Mouse (Mus musculus) layer of hippocampus, adult 9-10 months (tissue): ENCODE data around the gene Atp6v0a1.

ENCODE experiments used
- DNase-seq: peaks from one replicate; pipeline ENCODE4 v3.0.0; 2022; ENCODE audit warnings: low spot score

The Atp6v0a1 gene

GRCm38 (mm10) chr11:101030136-101030807 lies 21.0 kb downstream of the Atp6v0a1 start:
- DNase-seq = no peak

DNA sequence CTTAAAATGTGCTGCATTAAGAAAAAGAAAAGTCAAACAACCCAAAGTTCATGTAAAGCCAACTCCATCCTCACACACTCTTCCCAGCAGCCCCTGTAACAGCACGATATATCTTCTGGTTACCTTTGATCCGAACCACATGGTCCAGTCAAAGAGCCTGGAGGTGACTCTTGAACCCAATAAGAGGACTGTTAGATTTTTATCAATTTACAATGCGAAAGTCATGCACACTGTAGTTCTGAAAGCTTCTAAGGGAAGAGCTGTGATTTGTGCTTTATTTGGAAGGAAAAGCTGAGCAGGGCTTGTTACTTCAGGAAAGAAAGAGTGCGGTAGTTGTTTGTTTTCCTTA lies 21.5 kb downstream of the Atp6v0a1 start:
- no peak for DNase-seq

DNA sequence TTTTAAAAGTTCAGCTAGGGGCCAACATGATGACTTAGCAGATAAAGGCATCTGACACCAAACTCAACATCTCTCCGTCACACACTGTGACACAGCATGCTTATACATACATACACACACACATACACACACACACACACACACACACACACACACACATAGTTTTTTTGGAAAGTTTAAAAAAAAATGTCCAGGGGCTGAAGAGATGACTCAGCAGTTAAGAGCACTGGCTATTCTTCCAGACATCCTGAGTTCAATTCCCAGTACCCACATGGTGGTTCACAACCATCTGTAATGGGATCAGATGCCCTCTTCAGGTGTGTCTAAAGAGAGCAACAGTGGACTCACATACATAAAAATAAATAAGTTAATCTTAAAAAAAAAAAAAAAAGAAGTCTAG lies 22.2 kb downstream of the Atp6v0a1 start:
- no peak for DNase-seq

- no peak for DNase-seq
These were observed 24.7 kb downstream of the Atp6v0a1 start for GRCm38 (mm10) chr11:101033856-101034500.

DNA sequence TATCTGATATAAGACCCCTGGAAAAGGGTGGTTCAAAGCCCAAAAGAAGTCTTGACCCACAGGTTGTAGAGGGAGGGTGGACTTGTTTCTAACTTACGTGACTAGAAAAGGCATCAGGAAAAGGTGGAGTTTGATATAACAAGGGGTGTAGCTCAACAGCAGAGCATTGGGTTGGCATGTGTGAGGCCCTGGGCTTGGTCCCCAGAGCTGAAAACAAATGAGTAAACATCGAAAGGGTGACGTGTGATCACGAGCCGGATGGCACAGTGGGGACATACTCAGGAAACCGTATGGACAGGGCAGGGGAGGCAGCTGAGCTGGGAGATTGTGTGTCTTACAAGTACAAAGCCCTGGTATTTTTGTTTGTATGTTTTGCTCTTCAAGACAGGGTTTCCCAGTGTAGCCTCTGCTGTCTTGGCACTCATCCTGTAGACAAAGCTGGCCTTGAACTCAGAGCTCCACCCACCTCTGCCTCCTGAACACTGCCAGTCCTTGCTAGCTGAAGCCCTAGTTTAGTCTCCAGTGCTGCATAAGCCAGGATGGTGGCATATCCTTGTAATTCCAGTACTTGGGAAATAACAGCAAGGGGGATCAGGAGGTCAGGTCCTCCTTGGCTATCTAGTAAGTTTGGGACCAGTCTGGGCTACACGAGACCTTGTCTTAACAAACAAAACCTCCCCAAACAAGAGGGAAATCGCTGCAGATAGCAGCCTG lies 25.5 kb downstream of the Atp6v0a1 start:
- no peak for DNase-seq

DNA sequence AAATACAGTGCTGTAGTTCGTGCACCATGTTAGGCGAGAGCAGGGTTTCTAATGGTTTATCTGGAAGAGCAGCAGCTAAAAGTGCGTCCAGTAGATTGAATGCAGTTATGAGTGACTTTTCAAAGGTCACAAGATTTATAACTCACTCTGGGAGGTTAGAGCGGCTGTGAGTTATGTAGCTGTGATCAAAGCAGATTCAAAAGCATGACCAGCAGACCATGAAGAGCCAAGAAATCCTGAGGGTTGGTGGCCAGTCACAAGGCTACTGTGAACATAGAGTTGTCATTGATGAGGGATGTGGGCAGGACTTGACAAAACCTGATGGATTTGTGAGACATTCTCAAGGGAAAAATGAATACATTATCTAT lies 26.1 kb downstream of the Atp6v0a1 start:
- no peak for DNase-seq

DNA sequence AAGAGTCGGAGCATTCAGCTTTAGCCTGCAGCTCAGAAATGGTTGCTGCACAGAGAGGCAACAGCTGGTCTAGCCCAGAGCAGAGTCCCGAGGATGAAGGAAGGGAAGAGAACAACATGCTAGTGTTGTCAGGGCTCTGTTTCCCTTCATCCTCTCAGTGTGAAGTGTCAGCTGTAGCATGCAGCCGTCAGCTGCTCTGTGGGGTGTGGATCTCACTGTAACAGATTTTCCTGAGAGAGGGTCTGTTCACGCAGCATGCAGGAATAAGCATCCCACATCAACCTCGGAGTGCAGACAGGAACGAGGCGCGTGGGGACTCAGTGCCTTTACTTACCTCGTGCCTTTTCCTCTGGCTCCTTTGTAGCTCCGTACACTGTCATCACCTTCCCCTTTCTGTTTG lies 28.5 kb downstream of the Atp6v0a1 start:
- DNase-seq = no peak

GRCm38 (mm10) chr11:101045826-101046225 lies 36.6 kb downstream of the Atp6v0a1 start:
- DNase-seq = no peak

DNA sequence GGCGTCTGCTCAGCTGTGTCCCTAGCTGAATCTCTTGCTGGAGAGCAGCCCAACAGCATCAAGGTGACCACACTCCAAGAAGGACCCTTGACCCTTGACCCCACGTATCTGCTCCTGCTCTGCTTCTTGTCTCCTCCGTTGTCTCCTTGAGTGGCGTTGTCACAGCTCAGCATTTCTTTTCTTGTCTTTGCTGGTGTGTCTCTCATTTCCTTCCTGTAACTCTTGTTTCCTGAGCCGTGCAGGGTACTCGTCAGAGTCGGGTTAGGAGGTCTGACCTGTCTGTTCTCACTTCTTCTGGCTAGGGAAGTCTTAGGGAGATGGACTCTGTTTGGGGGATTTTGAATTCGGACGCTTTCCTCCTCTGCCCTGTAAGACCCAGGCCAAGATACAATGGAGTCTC lies 37.2 kb downstream of the Atp6v0a1 start:
- DNase-seq = no peak

DNA sequence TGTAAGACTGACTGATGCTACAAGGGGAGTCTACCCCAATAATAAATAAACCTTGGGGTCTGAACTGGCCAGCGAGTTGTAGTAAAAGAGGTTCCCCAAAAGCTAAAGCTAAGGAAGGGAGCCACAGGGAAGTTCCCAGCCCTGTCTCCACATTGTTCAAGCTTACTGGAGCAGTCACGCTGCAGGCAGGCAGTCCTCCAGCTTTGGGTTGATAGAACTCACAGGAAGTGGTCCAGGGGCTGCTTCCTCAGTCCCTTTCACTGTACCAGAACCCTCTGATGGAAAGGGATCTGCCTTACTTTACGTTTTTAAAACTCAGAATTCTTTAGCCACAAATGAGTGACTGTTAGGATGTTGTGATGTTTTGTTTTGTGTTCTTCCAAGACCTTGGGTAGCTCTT lies 38.2 kb downstream of the Atp6v0a1 start:
- no peak for DNase-seq

GRCm38 (mm10) chr11:101050359-101050758 lies 41.1 kb downstream of the Atp6v0a1 start:
- DNase-seq = no peak

DNA sequence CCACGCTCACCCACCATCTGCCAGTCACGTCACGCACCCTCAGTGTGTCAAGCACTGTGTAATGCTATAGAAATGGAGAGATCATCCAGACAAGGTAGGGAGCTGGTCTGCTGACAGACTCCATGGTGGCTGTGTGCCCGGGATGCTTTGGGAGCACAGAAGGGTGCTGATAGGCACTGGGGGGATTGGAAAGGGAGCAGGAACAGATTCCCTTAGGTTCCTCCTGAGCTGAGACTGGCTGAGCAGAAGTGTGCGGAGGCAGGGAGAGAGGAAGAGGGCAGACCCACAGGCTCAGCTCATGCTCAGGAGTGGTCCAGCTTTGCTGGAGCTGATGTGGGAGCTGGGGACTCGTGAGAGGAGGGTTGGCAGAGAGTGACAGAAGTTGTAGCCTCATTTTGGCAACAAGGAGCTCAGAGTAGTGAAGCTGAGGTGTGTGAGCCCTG lies 41.8 kb downstream of the Atp6v0a1 start:
- DNase-seq = no peak

DNA sequence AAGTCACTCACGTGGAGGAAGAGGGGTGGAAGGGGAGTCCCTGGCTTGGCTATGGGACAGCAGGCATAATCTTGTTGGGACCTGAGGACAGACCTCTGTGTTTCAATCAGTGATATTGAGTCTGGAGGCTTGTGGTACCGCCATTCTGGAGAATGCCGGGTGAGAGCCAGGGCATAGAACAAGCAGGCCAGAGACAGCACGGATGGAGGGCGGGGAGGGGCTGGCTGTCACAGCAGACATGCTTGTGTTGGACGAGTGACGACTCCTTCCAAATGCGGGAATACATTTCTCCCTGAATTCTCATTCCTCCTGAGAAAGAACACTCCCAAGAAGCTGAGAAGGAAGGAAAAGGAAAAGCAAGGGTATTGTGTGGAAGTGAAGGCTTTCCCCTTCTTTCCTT lies 42.4 kb downstream of the Atp6v0a1 start:
- DNase-seq = no peak

DNA sequence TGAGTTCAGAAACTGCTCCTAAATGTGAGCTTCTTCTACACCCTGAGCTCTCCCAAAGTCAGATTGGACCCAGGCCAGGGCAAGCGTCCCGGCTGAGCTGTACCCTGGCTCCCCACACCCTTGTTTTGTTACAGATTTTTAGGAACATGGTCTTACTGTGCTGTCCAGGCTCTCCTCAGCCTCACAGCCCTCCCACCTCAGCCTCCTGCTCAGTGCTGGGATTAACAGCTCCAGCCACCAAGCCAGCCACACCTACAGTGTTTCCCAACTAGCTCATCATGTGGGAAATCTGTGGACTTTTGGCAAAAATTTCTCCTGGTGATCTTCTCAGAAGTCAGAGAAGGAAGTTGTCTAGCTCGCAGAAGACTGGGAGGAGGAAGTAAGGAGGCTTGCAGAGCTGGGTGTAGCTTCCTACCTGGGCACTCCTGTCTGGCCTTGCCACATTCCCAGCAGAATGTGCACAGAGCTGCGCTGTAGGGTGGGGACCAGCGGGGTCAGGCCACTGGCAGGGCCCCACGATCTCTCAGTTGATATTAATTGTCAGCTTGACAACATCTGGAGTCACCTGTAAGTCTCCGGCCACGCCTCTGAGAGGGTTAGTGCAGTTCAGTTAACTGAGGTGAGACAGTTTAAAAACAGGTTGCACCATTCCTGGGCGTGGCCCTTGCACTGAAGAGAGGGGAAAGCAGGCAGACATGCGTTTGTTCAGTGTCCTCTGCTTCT lies 43.7 kb downstream of the Atp6v0a1 start:
- no peak for DNase-seq

GRCm38 (mm10) chr11:101053974-101054373 lies 44.7 kb downstream of the Atp6v0a1 start:
- DNase-seq = no peak

- no peak for DNase-seq
These were observed 46.2 kb downstream of the Atp6v0a1 start for GRCm38 (mm10) chr11:101055418-101055817.

DNA sequence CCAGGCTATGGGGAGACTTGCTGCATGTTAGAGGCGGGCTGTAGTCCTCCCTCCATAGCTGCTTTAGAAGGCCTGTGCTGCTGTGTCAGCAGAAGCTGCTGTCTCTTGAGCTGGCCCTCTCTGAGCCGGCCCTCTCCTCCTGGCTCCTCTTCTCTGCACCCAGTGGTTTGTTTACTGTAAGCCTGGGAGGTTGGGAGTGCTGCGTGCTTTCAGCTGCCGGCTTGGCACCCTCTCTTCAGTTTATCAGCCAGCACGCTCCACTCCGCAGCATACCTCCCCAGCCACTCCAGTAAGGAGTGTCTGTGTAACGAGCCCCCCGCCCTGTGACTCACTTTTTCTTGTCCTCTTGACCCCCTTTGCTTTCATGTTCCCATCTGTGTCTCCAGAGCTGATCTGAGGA lies 47.6 kb downstream of the Atp6v0a1 start:
- no peak for DNase-seq

- DNase-seq = no peak
These were observed 48.6 kb downstream of the Atp6v0a1 start for GRCm38 (mm10) chr11:101057860-101058259.

- no peak for DNase-seq
These were observed 49.5 kb downstream of the Atp6v0a1 start for GRCm38 (mm10) chr11:101058726-101059125.

GRCm38 (mm10) chr11:101059473-101059872 lies 50.2 kb downstream of the Atp6v0a1 start:
- no peak for DNase-seq

GRCm38 (mm10) chr11:101060126-101060525 lies 50.9 kb downstream of the Atp6v0a1 start:
- no peak for DNase-seq

DNA sequence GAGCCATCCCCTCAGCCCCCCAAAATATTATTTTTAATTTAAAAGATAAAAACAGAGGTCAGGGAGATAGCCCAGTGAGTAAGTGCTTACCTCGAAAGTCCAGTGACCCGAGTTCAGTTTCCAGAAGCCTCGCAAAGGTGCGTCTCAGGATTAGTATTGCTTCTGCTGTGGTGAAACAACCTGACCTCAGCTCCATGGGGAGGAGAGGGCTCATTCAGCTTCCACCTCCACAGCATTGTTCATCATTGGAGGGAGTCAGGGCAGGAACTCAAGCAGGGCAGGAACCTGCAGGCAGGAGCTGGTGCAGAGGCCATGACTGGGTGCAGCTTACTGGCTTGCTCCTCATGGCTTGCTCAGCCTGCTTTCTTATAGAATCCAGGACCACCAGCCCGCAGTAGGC lies 51.8 kb downstream of the Atp6v0a1 start:
- DNase-seq = no peak
